Mouse (Mus musculus): ENCODE data around the gene Gtpbp6. TPM values are rescaled to one million over a fixed set of nuclear protein-coding genes. Genes with fewer than 3 reads are reported as not detected.

Gtpbp6 gene
- not detected for polyA plus RNA-seq (2014; fragmentation: Illumina TruSeq; extraction: RNeasy Lipid Tissue Mini Kit (QIAGEN cat#74804); ENCODE audit: low read depth, low replicate concordance)

GRCm38 (mm10) chr5:110107581-110108304 is at the start of gene Gtpbp6:
Gene Gtpbp6, minus strand, starts transcription at chr5:110108197.

GRCm38 (mm10) chr5:110135293-110136086 is 27.5 kb upstream of the Gtpbp6 start, which contains the start of gene Chfr:
Gene Chfr, plus strand, starts transcription at chr5:110135842.

GRCm38 (mm10) chr5:110109991-110110441 is 2.0 kb upstream of the Gtpbp6 start, which contains the start of gene Zfp605:
Gene Zfp605, plus strand, starts transcription at chr5:110110092.

GRCm38 (mm10) chr5:110099656-110100580 is 8.1 kb downstream of the Gtpbp6 start, which contains the start of gene Plcxd1:
Gene Plcxd1, plus strand, starts transcription at chr5:110099969.

GRCm38 (mm10) chr5:110094030-110094846 is 13.8 kb downstream of the Gtpbp6 start, which contains the start of gene Gm35315:
Gene Gm35315, minus strand, starts transcription at chr5:110094420.

GRCm38 (mm10) chr5:110072413-110072812 is 35.6 kb downstream of the Gtpbp6 start, which contains the start of gene Gm17655:
Gene Gm17655, minus strand, starts transcription at chr5:110072513.

Other genes starting within 250 kb of the Gtpbp6 start
- 105 TPM for gene Gm15446, start 184.8 kb downstream of the Gtpbp6 start, polyA plus RNA-seq (2014; fragmentation: Illumina TruSeq; extraction: RNeasy Lipid Tissue Mini Kit (QIAGEN cat#74804); ENCODE audit: low read depth, low replicate concordance)
- 145 TPM for gene Zfp932, start 111.7 kb downstream of the Gtpbp6 start, polyA plus RNA-seq (2014; fragmentation: Illumina TruSeq; extraction: RNeasy Lipid Tissue Mini Kit (QIAGEN cat#74804); ENCODE audit: low read depth, low replicate concordance)
- 27.9 TPM for gene Gm17655, start 35.7 kb downstream of the Gtpbp6 start, polyA plus RNA-seq (2014; fragmentation: Illumina TruSeq; extraction: RNeasy Lipid Tissue Mini Kit (QIAGEN cat#74804); ENCODE audit: low read depth, low replicate concordance)
- 8.3 TPM for gene Gm35315, start 13.8 kb downstream of the Gtpbp6 start, polyA plus RNA-seq (2014; fragmentation: Illumina TruSeq; extraction: RNeasy Lipid Tissue Mini Kit (QIAGEN cat#74804); ENCODE audit: low read depth, low replicate concordance)
- gene Plcxd1, start 8.2 kb downstream of the Gtpbp6 start, polyA plus RNA-seq (2014; fragmentation: Illumina TruSeq; extraction: RNeasy Lipid Tissue Mini Kit (QIAGEN cat#74804); ENCODE audit: low read depth, low replicate concordance), result not detected
- gene Zfp605, start 1.9 kb upstream of the Gtpbp6 start, polyA plus RNA-seq (2014; fragmentation: Illumina TruSeq; extraction: RNeasy Lipid Tissue Mini Kit (QIAGEN cat#74804); ENCODE audit: low read depth, low replicate concordance), result 8.7 TPM
- 48.4 TPM for gene Chfr, start 27.6 kb upstream of the Gtpbp6 start, polyA plus RNA-seq (2014; fragmentation: Illumina TruSeq; extraction: RNeasy Lipid Tissue Mini Kit (QIAGEN cat#74804); ENCODE audit: low read depth, low replicate concordance)
- 37.5 TPM for gene Golga3, start 68.5 kb upstream of the Gtpbp6 start, polyA plus RNA-seq (2014; fragmentation: Illumina TruSeq; extraction: RNeasy Lipid Tissue Mini Kit (QIAGEN cat#74804); ENCODE audit: low read depth, low replicate concordance)
- gene Ankle2, start 122.8 kb upstream of the Gtpbp6 start, polyA plus RNA-seq (2014; fragmentation: Illumina TruSeq; extraction: RNeasy Lipid Tissue Mini Kit (QIAGEN cat#74804); ENCODE audit: low read depth, low replicate concordance), result 35.8 TPM
- 28.3 TPM for gene Pgam5, start 161.7 kb upstream of the Gtpbp6 start, polyA plus RNA-seq (2014; fragmentation: Illumina TruSeq; extraction: RNeasy Lipid Tissue Mini Kit (QIAGEN cat#74804); ENCODE audit: low read depth, low replicate concordance)
- 6.7 TPM for gene Pxmp2, start 178.0 kb upstream of the Gtpbp6 start, polyA plus RNA-seq (2014; fragmentation: Illumina TruSeq; extraction: RNeasy Lipid Tissue Mini Kit (QIAGEN cat#74804); ENCODE audit: low read depth, low replicate concordance)
- 3.2 TPM for gene Pole, start 178.1 kb upstream of the Gtpbp6 start, polyA plus RNA-seq (2014; fragmentation: Illumina TruSeq; extraction: RNeasy Lipid Tissue Mini Kit (QIAGEN cat#74804); ENCODE audit: low read depth, low replicate concordance)
- 1.3 TPM for gene P2rx2, start 235.0 kb upstream of the Gtpbp6 start, polyA plus RNA-seq (2014; fragmentation: Illumina TruSeq; extraction: RNeasy Lipid Tissue Mini Kit (QIAGEN cat#74804); ENCODE audit: low read depth, low replicate concordance)
- gene Lrcol1, start 236.5 kb upstream of the Gtpbp6 start, polyA plus RNA-seq (2014; fragmentation: Illumina TruSeq; extraction: RNeasy Lipid Tissue Mini Kit (QIAGEN cat#74804); ENCODE audit: low read depth, low replicate concordance), result not detected